Mouse (Mus musculus) mouse trophoblast stem cell (cell line): Measurements from ENCODE around the gene Ceacam13.
"Not testable (repeated sequence)": the region's sequence is repeated elsewhere in the genome, so short reads cannot be mapped to it uniquely, and the experiment has no call there.

Experiments used
- in situ Hi-C, 2 experiments: fragments of 300-500 bp; cut with MseI, MboI; formaldehyde crosslinking; loops; 2 replicates in 1 of 2; 3 replicates in 1 of 2; pipeline ENCODE4 v1.15.1; 2025

Ceacam13 gene

DNA sequence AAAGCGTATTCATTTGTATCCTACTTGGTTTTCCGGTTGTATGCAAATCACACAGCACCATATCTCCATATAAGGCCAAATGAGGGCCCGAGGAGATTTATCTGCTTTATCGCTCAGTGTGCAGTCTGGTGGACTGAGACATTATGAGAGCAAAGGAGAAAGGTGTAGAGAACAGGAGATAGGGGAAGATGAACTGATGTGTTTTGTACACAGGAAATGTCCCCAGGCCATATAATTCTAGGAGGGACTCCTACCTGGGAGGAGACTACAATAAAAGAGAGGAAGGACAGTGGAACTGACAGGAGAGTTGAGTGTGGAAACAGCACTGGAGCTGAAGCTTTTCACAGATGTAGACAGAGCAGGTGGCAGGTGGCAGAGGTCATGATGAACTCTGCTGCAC, at the start of gene Ceacam13:
Gene Ceacam13 (plus strand): TSS at position 301 of the 400 bp plus-strand sequence.
- in situ Hi-C loops, result no loop called here

- in situ Hi-C loops, result no loop called here
Measured at GRCm38 (mm10) chr7:17971824-17972223, 37.9 kb upstream of the Ceacam13 start, which contains the start of gene Ceacam11. TSS of gene Ceacam11 (plus strand) at chr7:17972124.

DNA sequence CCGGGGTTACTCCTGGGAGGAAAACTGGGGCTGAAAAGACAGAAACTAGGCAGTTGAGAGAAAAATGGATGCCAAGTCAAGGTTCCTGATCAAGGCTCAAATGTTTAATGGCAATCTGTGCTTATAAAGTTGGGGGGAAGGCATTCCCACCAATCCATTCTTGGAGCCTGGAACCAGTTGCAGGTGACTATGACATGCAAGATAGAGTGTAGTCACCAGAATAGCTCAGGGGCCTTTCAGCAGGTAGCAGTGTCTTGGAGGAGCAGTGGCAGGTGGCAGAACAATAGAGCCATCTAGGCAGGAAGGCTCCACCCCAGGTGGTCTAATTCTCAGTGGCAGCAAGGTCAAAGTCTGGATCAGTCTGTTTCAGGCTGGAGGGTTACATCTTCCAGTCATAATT, 8.6 kb upstream of the Ceacam13 start:
- in situ Hi-C loops, result not testable (repeated sequence)

DNA sequence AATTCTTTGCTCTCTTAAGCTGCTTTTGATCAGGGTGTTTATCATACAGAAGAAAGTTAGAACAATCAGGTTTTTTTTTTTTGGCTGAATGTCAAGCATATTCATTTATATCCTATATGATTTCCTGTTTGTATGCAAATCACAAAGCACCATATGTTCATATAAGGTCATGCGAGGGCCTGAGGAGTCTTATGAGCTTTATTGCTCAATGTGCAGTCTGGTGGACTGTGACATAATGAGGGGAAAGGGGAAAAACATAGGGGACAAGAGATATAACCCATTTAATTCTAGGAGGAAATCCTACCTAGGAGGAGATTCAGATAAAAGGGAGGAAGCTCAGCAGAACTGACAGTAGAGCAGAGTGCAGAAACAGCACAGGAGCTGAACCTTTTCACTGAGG, 55.9 kb downstream of the Ceacam13 start, which contains the start of gene Ceacam12:
Gene Ceacam12 (plus strand): TSS at position 301 of the 400 bp plus-strand sequence.
- in situ Hi-C loops, result no loop called here
